Mouse (Mus musculus): Measurements from ENCODE around the gene Scgb1a1.

The Scgb1a1 gene

GRCm38 (mm10) chr19:9067292-9067691 lies 20.5 kb downstream of the Scgb1a1 start:
- in situ Hi-C loops (cut with MboI, MseI) = no loop called here

- in situ Hi-C loops (cut with MboI, MseI) = no loop called here
Measured at GRCm38 (mm10) chr19:9065621-9066561, 21.9 kb downstream of the Scgb1a1 start.

GRCm38 (mm10) chr19:9063831-9064230 lies 23.9 kb downstream of the Scgb1a1 start:
- in situ Hi-C loops (cut with MboI, MseI) = no loop called here

GRCm38 (mm10) chr19:9062822-9063221 lies 24.9 kb downstream of the Scgb1a1 start:
- in situ Hi-C loops (cut with MboI, MseI) = no loop called here

GRCm38 (mm10) chr19:9061221-9061893 lies 26.4 kb downstream of the Scgb1a1 start:
- in situ Hi-C loops (cut with MboI, MseI) = no loop called here

GRCm38 (mm10) chr19:9060103-9060502 lies 27.7 kb downstream of the Scgb1a1 start:
- in situ Hi-C loops (cut with MboI, MseI) = no loop called here

- in situ Hi-C loops (cut with MboI, MseI) = no loop called here
Measured at GRCm38 (mm10) chr19:9059391-9059790, 28.4 kb downstream of the Scgb1a1 start.

- in situ Hi-C loops (cut with MboI, MseI) = no loop called here
Measured at GRCm38 (mm10) chr19:9058944-9059343, 28.8 kb downstream of the Scgb1a1 start.

- in situ Hi-C loops (cut with MboI, MseI) = no loop called here
Measured at GRCm38 (mm10) chr19:9058331-9058884, 29.4 kb downstream of the Scgb1a1 start.

- in situ Hi-C loops (cut with MboI, MseI) = no loop called here
Measured at GRCm38 (mm10) chr19:9057679-9058078, 30.1 kb downstream of the Scgb1a1 start.

- in situ Hi-C loops (cut with MboI, MseI) = no loop called here
Measured at GRCm38 (mm10) chr19:9055703-9056355, 31.9 kb downstream of the Scgb1a1 start.

GRCm38 (mm10) chr19:9055153-9055552 lies 32.6 kb downstream of the Scgb1a1 start:
- in situ Hi-C loops (cut with MboI, MseI) = no loop called here

- in situ Hi-C loops (cut with MboI, MseI) = loop anchor here (5.0 kb wide), 1 partner anchor 61 kb away; no protein-coding TSS in a partner anchor
Measured at GRCm38 (mm10) chr19:9052803-9053431, 34.8 kb downstream of the Scgb1a1 start.

- in situ Hi-C loops (cut with MboI, MseI) = loop anchor here (5.0 kb wide), 1 partner anchor 60 kb away; no protein-coding TSS in a partner anchor
Measured at GRCm38 (mm10) chr19:9051985-9052384, 35.8 kb downstream of the Scgb1a1 start.

- in situ Hi-C loops (cut with MboI, MseI) = loop anchor here (5.0 kb wide), 1 partner anchor 58 kb away; no protein-coding TSS in a partner anchor
Measured at GRCm38 (mm10) chr19:9050294-9051229, 37.2 kb downstream of the Scgb1a1 start.

- in situ Hi-C loops (cut with MboI, MseI) = no loop called here
Measured at GRCm38 (mm10) chr19:9048981-9049687, 38.6 kb downstream of the Scgb1a1 start.

GRCm38 (mm10) chr19:9047946-9048387 lies 39.8 kb downstream of the Scgb1a1 start:
- in situ Hi-C loops (cut with MboI, MseI) = no loop called here

GRCm38 (mm10) chr19:9047207-9047945 lies 40.4 kb downstream of the Scgb1a1 start:
- in situ Hi-C loops (cut with MboI, MseI) = no loop called here

- in situ Hi-C loops (cut with MboI, MseI) = no loop called here
Measured at GRCm38 (mm10) chr19:9044291-9044690, 43.5 kb downstream of the Scgb1a1 start.
